Mouse (Mus musculus): ENCODE measurements at regions not wholly inside any gene's neighbourhood (a gene's known extent, or its start where the extent isn't known, plus 50 kb on each side); places are given as distances from the start of the nearest gene placed in this dataset.
A peak's percentile ranks its signal among the peaks of the same experiment; 100 is the strongest.

DNA sequence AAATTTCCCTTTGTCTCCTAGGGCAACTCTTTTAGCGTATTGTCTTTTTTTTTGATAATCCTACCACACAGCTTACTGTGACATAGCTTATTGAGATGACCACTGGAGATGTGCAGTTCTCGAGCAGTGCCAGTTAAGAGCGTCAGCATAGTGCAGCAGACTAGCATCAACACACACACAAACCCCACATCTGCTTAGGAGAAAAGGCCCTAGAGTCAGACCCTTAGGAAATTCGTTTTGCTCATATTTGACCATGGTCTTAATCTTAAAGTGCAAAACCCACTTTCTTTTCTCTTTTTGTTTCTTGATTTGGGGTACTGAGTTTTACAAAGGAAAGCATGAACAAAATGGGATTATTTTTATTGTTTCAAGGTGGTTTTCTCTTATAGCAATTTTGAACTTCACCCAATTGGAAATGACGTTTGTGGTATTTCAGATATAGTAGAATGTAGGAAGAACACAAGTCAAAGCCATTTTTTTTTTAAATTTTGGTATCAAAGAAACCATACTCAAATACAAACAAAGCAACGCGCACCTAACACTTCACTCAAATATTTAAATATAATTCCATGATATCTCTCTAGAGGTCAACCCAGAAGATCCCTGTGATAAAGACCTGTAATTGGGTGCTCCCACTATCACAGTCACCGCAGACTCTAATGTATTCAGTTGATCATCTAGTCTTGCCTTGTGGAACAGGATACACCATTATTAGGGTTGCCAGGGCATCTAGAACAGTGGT lies 116.7 kb upstream of the Itga4 start:
- Histone ChIP-seq H3K4me1 (peaks cover 4% of the 10 kb centered on the region; the same call in 1 of the 2 replicates), H3K27ac (replicated peaks) (no peak overlapping the region), H3K4me2 (no peak overlapping the region), H3K27me3 (replicated peaks) (no peaks in the 10 kb centered on the region), H3K4me3 (no peak overlapping the region), H3K9me3 (no peaks in the 10 kb centered on the region), H3K36me3 (no peaks in the 10 kb centered on the region), H3K9ac (no peak overlapping the region)
- no peak for ATAC-seq (ENCODE audit: extremely low read depth, insufficient number of reproducible peaks, low FRiP score, low TSS enrichment)
- WGBS = 79% methylated on average over 8 of the region's 8 CpGs

- no peaks in the 10 kb centered on the region for H3K27me3 ChIP-seq (replicated peaks)
- peaks cover 4% of the 10 kb centered on the region; the same call in 1 of the 2 replicates for H3K4me1 ChIP-seq
- no peak for ATAC-seq (ENCODE audit: extremely low read depth, insufficient number of reproducible peaks, low FRiP score, low TSS enrichment)
These were observed 113.3 kb upstream of the Itga4 start for GRCm38 (mm10) chr2:79141961-79142360.

DNA sequence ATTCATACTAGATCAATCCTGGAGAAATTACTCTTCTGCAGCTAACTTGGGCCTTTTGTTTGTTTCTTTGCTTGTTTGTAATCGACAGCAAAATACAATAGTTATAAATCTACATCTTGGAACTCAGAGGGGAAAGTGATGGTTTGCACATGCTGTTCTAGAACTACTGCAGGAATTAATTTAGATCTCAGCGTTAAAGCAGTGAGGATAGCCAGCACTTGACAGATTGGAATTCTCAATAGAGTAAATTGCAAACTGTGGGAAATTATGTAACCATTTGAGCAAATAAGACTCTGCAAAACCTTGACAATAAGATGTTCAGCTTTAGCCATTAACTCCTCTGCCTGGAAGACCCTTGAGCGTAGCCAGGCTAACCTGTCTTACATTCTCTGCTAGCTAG lies 112.0 kb upstream of the Itga4 start:
- H3K27me3 ChIP-seq (replicated peaks) = no peaks in the 10 kb centered on the region
- ATAC-seq (ENCODE audit: extremely low read depth, insufficient number of reproducible peaks, low FRiP score, low TSS enrichment) = no peak
- no peak overlapping the region for H3K4me3 ChIP-seq
- no peak overlapping the region for H3K9ac ChIP-seq
- H3K4me2 ChIP-seq = no peak overlapping the region
- H3K36me3 ChIP-seq = no peaks in the 10 kb centered on the region
- H3K4me1 ChIP-seq = 0 out of 2 replicates have a peak, but pooled peaks cover 2% of the 10 kb centered on the region
- 82% methylated on average over 3 of the region's 3 CpGs for WGBS
- no peak overlapping the region for H3K27ac ChIP-seq (replicated peaks)
- H3K9me3 ChIP-seq = no peaks in the 10 kb centered on the region

More at GRCm38 (mm10) chr2:79141961-79142360, 113.3 kb upstream of the Itga4 start:
- Histone ChIP-seq H3K4me3 (no peak overlapping the region), H3K4me2 (no peak overlapping the region), H3K9me3 (no peaks in the 10 kb centered on the region), H3K36me3 (no peaks in the 10 kb centered on the region), H3K9ac (no peak overlapping the region), H3K27ac (replicated peaks) (no peak overlapping the region)
- WGBS = 68% methylated on average over 7 of the region's 7 CpGs

GRCm38 (mm10) chr2:79145897-79146296 lies 109.3 kb upstream of the Itga4 start:
- Histone ChIP-seq H3K27ac (replicated peaks) (no peak overlapping the region), H3K4me2 (no peak overlapping the region), H3K4me3 (no peak overlapping the region), H3K9me3 (no peaks in the 10 kb centered on the region), H3K27me3 (replicated peaks) (no peaks in the 10 kb centered on the region), H3K4me1 (peaks cover 10% of the 10 kb centered on the region), H3K9ac (no peak overlapping the region), H3K36me3 (no peaks in the 10 kb centered on the region)
- WGBS = 64% methylated on average over 1 of the region's 1 CpGs
- ATAC-seq (ENCODE audit: extremely low read depth, insufficient number of reproducible peaks, low FRiP score, low TSS enrichment) = no peak

- WGBS = 82% methylated on average over 4 of the region's 4 CpGs
- peaks cover 10% of the 10 kb centered on the region for H3K4me1 ChIP-seq
- no peaks in the 10 kb centered on the region for H3K9me3 ChIP-seq
- H3K9ac ChIP-seq = no peak overlapping the region
- H3K27me3 ChIP-seq (replicated peaks) = no peaks in the 10 kb centered on the region
- no peak overlapping the region for H3K27ac ChIP-seq (replicated peaks)
- H3K36me3 ChIP-seq = no peaks in the 10 kb centered on the region
- ATAC-seq (ENCODE audit: extremely low read depth, insufficient number of reproducible peaks, low FRiP score, low TSS enrichment) = no peak
- no peak overlapping the region for H3K4me3 ChIP-seq
- no peak overlapping the region for H3K4me2 ChIP-seq
These were observed 108.7 kb upstream of the Itga4 start for GRCm38 (mm10) chr2:79146563-79146962.

DNA sequence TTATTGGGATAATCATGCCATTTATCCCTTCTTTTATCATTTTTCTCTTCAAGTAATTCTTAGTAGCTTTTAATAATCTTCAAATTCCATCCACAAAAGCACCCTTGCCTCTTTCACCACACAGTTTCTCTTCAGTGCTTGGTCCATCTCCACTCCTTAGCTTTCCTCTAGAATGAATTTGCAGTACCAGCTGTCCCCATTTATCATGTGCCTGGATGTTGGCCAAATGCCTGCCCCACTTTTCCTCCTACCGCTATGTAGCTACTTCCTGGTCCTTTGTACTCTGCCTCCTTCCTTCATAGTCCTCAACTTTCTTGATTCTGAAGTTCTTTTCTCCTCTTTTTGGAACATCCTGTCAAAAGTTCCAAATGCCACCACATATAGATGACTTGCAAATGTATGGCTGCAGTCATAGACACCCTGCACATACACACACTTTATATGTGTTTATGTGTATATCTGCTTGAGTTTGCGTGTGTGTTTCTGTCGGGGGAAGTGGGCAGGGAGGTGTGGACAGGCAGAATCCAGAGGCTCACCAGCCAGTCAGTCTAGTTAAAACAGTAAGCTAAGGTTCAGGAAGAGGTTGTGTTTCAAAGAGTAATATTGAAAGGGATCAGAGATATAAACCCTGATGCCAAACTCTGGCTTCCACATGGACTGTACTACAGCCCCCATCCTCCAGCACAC lies 106.1 kb upstream of the Itga4 start:
- Histone ChIP-seq H3K9me3 (no peaks in the 10 kb centered on the region), H3K4me2 (no peak overlapping the region), H3K27ac (replicated peaks) (0 out of 2 replicates have a peak overlapping the region, but pooled peaks have one; percentile 3), H3K36me3 (no peaks in the 10 kb centered on the region), H3K9ac (no peak overlapping the region), H3K4me1 (peaks cover 13% of the 10 kb centered on the region), H3K4me3 (no peak overlapping the region), H3K27me3 (replicated peaks) (no peaks in the 10 kb centered on the region)
- 50% methylated on average over 3 of the region's 3 CpGs for WGBS
- ATAC-seq (ENCODE audit: extremely low read depth, insufficient number of reproducible peaks, low FRiP score, low TSS enrichment) = no peak

DNA sequence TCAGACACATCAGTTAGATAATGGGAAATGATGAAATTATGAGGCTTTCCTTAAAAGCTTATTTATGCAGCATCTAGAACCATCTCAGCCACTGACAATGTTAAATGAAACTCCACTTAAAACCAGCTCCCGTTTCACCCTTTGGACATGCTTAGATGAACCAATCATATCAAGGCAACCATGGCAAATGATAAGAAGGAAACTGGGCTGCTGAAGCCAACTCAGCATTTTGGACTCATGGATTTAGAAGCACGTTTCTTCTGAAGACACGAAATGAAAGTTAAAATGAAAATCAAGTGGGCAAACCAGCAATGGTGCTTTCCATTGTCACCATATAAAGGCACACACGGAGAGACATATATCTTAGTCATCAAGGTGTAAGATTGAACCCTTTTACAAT lies 103.6 kb upstream of the Itga4 start:
- H3K27me3 ChIP-seq (replicated peaks) = no peaks in the 10 kb centered on the region
- H3K4me3 ChIP-seq = no peak overlapping the region
- H3K4me2 ChIP-seq = no peak overlapping the region
- ATAC-seq (ENCODE audit: extremely low read depth, insufficient number of reproducible peaks, low FRiP score, low TSS enrichment) = no peak
- no peak overlapping the region for H3K9ac ChIP-seq
- no peaks in the 10 kb centered on the region for H3K36me3 ChIP-seq
- 75% methylated on average over 4 of the region's 4 CpGs for WGBS
- peaks cover 13% of the 10 kb centered on the region for H3K4me1 ChIP-seq
- no peak overlapping the region for H3K27ac ChIP-seq (replicated peaks)
- no peaks in the 10 kb centered on the region for H3K9me3 ChIP-seq

- Histone ChIP-seq H3K9ac (no peak overlapping the region), H3K27me3 (replicated peaks) (no peaks in the 10 kb centered on the region), H3K36me3 (no peaks in the 10 kb centered on the region), H3K9me3 (no peaks in the 10 kb centered on the region), H3K4me3 (no peak overlapping the region), H3K27ac (replicated peaks) (no peak overlapping the region), H3K4me2 (no peak overlapping the region), H3K4me1 (peaks cover 13% of the 10 kb centered on the region)
- no peak for ATAC-seq (ENCODE audit: extremely low read depth, insufficient number of reproducible peaks, low FRiP score, low TSS enrichment)
- WGBS = 73% methylated on average over 6 of the region's 6 CpGs
These were observed 103.1 kb upstream of the Itga4 start for GRCm38 (mm10) chr2:79152031-79152694.

GRCm38 (mm10) chr2:79152695-79153057 lies 102.5 kb upstream of the Itga4 start:
- H3K4me3 ChIP-seq = no peak overlapping the region
- no peak for ATAC-seq (ENCODE audit: extremely low read depth, insufficient number of reproducible peaks, low FRiP score, low TSS enrichment)
- no peaks in the 10 kb centered on the region for H3K9me3 ChIP-seq
- no peaks in the 10 kb centered on the region for H3K27me3 ChIP-seq (replicated peaks)
- WGBS = 70% methylated on average over 5 of the region's 5 CpGs
- no peaks in the 10 kb centered on the region for H3K36me3 ChIP-seq
- H3K27ac ChIP-seq (replicated peaks) = no peak overlapping the region
- peaks cover 13% of the 10 kb centered on the region for H3K4me1 ChIP-seq
- H3K4me2 ChIP-seq = no peak overlapping the region
- H3K9ac ChIP-seq = no peak overlapping the region

GRCm38 (mm10) chr2:79153070-79153469 lies 102.2 kb upstream of the Itga4 start:
- 68% methylated on average over 4 of the region's 4 CpGs for WGBS
- ATAC-seq (ENCODE audit: extremely low read depth, insufficient number of reproducible peaks, low FRiP score, low TSS enrichment) = no peak
- Histone ChIP-seq H3K27ac (replicated peaks) (no peak overlapping the region), H3K9me3 (no peaks in the 10 kb centered on the region), H3K27me3 (replicated peaks) (no peaks in the 10 kb centered on the region), H3K4me2 (no peak overlapping the region), H3K9ac (no peak overlapping the region), H3K36me3 (no peaks in the 10 kb centered on the region), H3K4me3 (no peak overlapping the region), H3K4me1 (peaks cover 12% of the 10 kb centered on the region)

GRCm38 (mm10) chr2:79158450-79159055 lies 96.7 kb upstream of the Itga4 start:
- H3K4me3 ChIP-seq = no peak overlapping the region
- H3K4me2 ChIP-seq = peak overlapping the region; percentile 9; the same call in 1 of the 2 replicates
- no peak for ATAC-seq (ENCODE audit: extremely low read depth, insufficient number of reproducible peaks, low FRiP score, low TSS enrichment)
- no peaks in the 10 kb centered on the region for H3K36me3 ChIP-seq
- WGBS = 45% methylated on average over 3 of the region's 3 CpGs
- H3K4me1 ChIP-seq = peaks cover 13% of the 10 kb centered on the region
- H3K9ac ChIP-seq = no peak overlapping the region
- H3K27ac ChIP-seq (replicated peaks) = no peak overlapping the region
- H3K27me3 ChIP-seq (replicated peaks) = no peaks in the 10 kb centered on the region
- H3K9me3 ChIP-seq = no peaks in the 10 kb centered on the region

Measured in heart, embryonic 13.5 days (tissue).